Mouse (Mus musculus): ENCODE results near the gene Ccdc142.

Gene Ccdc142

DNA sequence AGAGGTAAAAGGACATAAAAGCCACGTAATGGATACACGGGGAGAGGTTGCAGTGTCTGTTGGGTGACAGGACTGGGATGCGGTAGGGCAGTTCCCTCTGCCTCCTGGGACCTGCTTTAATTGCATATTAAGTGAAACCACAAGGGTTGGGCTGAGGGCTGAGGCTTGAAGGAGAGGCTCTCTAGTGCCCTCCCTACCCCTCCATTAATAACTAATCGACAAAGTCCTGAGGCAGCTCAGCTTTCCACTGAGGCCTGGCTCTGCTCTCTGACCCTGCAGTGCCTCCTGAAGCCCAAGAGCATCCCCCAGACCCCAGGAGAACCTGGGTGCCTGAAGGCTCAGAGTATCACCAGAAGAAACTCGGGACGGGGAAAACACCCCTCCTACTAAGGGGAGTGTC is 16.9 kb upstream of the Ccdc142 start:
- no peak for DNase-seq (ENCODE audit: low spot score in 2 of 2)

DNA sequence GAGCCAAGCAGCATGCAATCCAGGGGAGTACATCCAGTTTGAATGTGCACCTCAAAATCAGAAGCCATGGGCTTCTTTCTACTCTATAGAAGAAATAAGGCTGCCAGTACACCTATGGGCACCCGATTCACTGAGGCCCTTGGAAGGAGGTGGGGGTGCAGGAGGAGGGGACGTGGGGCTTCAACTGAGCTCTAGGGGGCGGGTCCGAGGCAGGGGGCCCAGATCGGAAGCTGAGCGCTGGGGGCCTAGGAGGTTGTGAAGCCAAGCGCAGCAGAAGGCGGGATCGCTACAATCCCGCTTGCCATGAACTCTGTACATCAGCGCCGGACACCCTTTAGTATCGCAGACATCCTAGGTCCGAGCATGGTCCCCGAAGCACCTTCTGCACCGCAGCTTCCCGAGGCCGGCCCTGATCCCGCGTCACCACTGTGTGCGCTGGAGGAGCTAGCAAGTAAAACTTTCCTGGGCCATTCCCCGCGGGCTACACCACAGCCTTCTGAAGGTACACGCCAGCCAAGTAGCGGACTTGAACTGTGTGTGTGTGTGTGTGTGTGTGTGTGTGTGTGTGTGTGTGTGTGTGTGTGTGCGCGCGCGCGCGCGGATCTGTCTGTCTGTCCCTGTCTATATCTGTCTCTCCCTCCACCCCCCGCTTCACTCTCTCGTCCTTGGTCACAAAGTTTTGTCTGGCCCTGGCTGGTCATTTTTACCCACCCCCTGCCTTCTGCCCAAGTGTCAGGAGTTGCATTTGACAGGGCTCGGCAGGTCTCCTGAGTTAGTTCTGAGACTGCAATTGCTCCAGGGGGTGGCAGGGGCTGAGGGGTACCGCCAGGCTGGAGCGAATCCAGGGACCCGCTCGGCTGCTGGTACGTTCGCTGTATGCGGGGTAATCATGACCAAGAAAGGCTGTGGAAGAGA is 15.0 kb upstream of the Ccdc142 start, which contains the start of gene Lbx2:
TSS of gene Lbx2 (plus strand) at position 247 of the 915 bp plus-strand sequence.
- no peak for DNase-seq (ENCODE audit: low spot score in 2 of 2)

DNA sequence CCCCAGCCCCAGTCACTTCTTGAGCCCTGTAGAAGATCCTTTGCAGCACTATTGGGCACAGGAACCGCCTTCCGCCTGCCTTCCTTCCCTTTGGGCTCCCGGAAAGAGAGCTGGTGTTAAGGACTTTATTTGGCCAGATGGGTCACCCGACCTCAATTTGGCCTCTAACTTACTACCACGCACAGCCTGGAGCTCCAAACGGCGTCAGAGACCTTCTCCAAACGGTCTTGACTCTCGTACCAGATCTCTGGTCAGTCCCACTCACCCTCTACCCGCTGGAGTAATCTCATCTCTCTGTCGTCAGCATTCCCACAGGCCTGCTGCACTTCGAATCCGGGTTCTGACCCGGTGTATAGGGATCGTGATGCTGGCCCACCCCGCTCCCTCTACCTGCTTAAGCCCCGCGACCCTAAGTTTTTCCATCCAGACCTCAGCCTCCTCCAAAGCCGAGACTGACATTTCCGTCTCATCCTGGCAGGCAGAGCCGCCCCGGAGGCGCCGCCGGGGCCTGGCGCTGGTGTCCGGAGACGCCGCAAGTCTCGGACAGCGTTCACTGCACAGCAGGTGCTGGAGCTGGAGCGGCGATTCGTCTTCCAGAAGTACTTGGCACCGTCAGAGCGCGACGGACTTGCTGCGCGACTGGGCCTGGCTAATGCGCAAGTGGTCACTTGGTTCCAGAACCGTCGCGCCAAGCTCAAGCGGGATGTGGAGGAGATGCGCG is 14.0 kb upstream of the Ccdc142 start:
- no peak for DNase-seq (ENCODE audit: low spot score in 2 of 2)

DNA sequence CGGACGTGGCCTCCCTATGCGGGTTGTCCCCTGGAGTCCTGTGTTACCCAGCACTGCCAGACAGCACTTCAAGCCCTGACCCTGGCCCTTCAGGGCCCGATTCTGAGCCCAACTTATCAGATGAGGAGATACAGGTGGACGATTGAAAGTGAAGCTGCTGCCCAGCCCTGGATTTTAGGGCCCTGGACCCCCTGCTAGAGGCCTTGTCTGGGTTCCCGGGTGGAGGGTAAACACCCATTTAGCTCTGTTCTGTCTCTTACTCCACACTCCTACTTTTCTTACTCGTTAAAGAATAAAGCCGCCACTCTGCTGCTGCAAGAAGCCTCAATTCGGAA is 13.5 kb upstream of the Ccdc142 start:
- no peak for DNase-seq (ENCODE audit: low spot score in 2 of 2)

DNA sequence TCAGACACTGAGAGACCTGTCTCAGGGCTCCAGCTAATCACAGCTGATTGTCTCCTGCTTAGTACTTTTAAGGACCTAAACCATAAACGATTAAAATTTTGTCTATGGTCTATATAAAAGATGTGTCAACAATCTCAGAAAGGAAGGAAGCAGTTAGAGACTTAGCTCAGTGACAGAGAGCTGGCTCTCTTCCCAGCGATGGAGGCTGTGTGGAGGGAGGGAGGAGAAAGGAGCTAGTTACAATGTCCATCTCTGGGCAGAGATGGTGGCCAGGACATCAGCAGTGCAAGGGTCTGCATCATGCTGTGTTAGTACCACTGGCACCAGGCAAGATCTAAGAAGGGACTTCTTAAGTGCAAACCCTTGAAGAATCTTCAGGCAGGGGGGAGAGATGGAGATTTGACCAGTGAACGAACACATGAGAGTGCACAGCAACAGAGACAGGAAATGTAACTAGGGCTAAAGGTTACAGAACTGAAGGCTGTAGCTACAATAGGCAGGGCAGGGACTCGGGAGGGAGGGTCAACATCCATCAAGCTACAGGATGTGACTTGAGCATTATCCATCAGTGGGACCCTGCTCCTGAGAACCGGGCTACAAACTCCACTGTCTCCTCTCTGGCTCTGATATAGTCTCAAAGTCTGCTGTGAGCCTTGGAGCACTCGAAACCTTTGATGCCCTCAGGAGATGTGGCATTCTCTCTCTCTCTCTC is 8.8 kb upstream of the Ccdc142 start:
- DNase-seq (ENCODE audit: low spot score in 2 of 2), result no peak

DNA sequence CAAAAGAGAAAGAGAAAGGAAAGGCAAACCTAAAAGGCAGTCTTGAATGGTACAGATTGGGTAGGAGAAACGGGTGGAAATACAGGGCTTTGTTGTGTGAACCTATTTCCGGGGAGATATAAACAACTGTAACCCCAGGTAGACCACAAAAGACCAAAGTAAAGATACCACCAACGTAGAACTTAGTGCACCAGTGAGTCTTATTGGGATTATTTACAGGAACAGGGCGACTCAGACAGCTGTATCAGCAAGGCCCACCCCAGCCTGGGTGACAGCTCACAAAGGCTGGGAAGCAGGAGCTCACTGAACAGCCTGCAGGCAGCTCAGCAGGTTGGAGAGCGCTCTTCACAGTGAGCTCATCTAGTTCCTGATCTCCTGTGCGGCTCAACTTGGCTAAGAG is 5.4 kb upstream of the Ccdc142 start:
- DNase-seq (ENCODE audit: low spot score in 2 of 2), result no peak

DNA sequence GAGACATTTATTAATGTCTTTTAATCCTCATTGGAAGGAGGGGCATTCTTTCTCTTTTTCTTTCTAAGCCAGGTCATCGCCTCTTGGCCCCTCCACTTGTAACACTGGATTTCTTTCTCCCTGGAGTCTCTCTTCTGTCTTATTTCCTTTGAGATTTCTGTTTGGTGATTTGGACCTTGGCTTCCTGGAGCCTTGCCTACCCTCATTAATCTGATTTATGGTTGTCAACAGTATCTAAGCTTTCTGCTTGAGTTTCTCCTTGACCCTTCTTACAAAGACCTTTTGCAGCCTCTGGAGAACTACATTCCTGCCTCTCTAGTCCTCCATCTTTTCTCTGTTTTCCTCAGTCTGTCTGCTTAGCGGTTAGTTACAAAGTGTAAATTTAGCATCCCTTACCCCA is 3.0 kb upstream of the Ccdc142 start:
- no peak for DNase-seq (ENCODE audit: low spot score in 2 of 2)

DNA sequence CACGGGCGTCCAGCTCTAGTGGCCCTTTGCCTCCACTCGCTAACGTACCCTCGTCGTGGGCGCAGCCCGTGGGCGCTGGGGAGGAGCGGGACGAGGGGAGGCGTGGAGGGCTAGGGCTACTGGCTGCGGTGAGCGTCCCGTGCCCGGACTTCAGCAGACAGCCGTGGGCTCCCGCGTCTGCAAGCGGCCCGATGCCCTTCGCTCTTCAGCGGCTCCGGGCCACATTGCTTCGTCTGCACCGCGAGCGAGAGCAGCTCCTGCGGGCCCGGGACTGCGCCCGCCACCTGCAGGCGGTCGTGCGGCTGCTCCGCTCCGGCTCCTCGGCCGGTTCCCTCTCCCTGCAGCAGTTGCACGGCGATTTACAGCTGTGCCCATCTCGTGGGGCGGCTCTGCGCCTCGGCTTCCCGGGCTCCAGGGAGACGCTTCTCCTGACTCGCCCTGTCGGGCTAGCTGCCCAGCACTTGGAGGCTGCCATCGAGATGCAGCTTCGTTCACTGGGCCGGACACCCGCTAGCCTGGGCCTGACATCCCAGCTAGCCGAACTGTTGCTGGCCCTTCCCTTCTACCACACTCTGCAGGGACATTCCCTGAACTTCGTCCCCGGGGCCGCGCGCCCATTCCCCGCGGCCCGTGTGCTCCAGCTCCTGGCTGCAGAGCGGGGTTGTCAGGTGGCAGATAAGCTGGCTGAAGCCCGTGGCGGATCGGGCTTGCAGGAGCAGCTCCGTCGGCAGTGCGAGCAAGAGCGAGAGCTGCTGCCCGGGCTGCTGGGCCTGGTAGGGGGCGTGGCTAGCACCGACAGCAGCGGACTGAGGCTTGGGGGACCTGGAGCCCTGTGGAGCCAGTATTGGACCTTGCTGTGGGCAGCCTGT is 521 bp downstream of the Ccdc142 start:
- DNase-seq (ENCODE audit: low spot score in 2 of 2), result peak in 1 of 2 experiments; percentile 43

DNA sequence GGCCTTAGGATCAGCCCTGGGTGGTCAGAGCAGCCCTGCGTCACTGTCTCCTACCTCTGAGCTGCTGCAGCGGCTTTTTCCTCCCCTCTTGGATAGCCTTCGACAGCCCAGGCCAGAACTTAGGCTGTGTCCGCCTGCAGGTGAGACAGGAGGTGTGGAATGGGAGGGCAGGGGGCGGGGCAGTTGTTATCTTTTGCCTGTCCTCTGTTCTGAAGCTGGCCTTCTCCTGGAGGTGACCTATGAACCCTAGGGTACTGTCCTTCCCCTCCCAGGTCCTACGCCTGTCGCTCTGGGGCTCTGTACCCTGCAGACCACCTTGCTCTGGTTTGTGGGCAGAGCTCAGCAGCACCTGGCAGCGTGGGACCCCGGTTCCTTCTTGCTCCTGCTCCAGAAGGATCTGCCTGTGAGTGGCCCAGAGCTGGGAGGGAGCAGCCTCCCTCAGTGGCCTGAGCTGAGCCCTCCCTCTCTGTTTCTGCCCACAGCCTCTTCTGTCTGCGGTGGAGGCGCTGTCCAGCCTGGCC is 1.8 kb downstream of the Ccdc142 start:
- DNase-seq (ENCODE audit: low spot score in 2 of 2), result no peak

DNA sequence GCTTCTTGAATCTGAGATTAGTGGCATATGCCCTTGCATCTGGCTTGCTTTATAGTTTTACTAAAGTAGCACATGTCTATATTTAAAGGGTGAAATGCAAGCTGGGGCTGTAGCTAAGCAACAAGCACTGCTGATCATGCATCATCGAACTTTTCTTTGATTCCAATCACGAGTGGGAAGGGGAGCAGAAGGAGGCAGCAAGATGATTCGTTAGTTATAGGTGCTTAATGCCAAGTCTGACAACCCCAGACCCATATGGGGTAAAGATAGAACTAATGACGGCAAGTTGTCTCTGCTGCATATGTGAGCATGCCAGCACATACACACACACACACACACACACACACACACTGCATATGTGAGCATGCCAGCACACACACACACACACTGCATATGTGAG is 2.8 kb downstream of the Ccdc142 start:
- peak in 1 of 2 experiments; percentile 34 for DNase-seq (ENCODE audit: low spot score in 2 of 2)

DNA sequence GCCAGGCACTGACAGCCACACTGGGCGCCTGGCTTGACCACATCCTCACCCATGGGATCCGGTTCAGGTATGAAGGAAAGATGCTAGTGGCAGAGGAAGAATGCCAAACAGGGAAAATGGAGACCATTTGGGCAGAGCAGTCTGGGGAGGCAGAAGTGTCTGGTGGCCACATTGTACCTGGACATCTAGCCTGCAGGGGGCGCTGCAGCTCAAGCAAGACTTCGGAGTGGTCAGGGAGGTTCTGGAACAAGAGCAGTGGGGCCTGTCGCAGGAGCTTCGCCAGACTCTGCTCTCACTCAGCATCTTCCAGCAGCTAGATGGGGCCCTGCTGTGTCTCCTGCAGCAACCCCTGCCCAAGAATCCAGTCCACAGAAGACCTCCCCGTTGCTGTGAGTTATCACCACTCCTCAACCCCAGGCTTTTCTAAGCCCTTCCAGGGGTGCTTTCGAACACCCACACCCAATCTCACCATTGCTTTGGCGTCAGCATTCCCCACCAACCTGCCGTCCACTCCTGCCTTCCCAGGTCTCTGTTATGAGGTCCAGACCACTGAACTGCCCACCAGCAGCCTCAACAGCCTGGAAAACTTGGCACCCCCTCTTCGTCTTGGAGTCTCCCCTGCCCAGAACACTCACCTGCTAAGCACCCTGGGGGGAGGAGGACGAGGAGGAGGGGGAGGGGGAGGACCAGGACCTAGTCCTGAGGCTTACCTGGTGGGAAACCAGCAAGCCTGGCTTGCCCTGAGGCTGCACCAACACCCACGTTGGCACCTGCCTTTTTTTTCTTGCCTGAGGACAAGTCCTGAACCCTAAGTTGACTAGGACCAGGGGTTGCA is 6.4 kb downstream of the Ccdc142 start:
- peak in 1 of 2 experiments; percentile 73 for DNase-seq (ENCODE audit: low spot score in 2 of 2)

DNA sequence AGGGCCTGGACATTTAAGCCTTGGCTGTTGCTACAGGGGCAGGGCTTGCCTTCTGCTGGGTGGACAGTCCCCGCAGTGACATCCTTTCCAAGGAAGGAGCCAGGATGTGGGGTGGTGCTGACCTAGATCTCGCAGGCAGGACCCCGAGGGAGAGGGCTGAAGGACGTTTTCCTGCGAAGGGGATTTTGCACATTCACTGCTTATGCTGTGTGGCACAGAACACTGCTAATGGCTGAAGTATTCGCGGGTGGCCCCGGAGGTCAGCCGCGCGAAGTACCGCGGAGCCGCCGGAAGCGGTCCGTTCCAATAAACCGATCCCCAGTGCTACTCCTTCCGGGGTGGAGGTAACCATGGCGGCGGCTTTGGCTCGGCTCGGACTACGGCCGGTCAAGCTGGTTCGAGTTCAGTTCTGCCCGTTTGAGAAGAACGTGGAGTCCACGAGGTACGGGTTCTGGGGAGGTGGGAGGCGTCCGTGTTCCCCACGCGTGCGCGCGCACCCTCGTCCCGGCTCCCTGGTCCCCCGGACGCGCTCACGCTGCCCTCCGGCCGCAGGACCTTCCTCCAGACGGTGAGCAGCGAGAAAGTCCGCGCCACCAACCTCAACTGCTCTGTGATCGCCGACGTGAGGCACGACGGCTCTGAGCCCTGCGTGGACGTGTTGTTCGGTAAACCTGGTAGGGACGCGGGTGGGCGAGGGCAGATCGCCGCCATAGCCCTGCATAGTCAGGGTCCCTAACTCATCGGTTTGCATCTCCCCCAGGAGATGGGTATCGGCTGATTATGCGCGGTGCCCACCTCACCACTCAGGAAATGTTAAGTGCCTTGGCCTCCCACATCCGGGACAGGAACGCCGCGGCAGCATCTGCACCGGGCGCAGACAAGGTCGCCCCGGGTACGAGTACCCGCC is 7.6 kb downstream of the Ccdc142 start, which contains the start of gene Mrpl53:
TSS of gene Mrpl53 (plus strand) at position 279 of the 907 bp plus-strand sequence.
- DNase-seq (ENCODE audit: low spot score in 2 of 2), result peak in 1 of 2 experiments; percentile 81

DNA sequence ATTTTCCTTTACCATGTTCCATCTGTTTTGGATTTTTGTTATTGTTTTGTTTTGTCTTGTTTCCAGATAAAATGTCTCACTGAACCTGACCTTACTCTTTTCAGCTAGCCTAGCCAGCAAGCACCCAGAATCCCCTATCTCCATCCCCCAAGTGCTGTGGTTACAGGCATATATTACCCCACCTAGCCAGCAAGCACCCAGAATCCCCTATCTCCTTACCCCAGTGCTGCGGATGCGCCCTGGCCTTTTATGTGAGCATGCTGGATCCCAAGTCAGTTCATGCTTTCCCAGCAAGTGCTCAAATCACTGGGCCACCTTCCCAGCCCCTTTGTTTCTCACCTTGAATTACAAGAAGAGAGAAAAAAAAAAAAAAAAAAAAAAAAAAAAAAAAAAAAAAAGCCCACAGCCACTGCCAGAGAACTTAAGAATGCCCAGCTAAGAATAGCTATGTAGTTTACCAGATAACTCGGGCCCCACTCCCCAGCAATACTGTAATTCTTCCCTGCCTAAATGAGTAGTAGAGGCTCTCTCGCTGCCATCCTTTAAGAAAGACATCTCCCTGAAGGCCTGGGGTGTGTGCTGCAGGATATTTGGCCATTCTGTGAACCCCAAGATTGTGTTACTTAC is 10.2 kb downstream of the Ccdc142 start:
- DNase-seq (ENCODE audit: low spot score in 2 of 2), result no peak

DNA sequence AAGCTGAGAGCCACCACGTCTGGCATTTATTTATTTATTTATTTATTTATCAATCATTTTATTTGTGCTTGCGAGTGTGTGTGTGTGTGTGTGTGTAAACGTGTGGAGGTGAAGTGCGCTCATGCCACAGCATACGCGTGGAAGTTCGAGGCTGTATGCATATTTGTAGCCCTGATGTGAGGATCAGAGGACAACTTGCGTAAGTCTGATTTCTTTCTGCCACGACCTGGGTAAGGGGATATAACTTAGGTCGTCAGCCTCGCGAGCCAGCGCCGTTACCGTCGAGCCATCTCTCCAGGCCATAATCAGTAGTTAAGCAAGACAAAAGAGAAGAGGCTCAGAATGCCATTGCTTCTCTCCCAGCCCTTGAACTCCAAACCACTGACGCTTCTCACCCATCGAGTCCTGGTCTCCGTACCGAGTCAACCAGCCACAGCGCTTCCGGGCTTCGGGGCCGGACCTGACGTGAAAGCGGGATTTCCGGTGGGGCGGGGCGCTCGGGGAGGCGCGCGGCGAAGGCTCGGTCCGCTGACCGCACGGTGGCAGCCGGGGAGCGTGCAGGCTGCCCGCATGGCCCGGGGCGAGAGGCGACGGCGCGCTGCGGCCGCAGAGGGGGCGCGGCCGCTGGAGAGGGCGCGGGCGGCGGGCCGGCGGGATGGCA is 13.7 kb downstream of the Ccdc142 start, which contains the start of gene Mogs:
TSS of gene Mogs (plus strand) at position 486 of the 661 bp plus-strand sequence.
- DNase-seq (ENCODE audit: low spot score in 2 of 2), result peak in 1 of 2 experiments; percentile 90

DNA sequence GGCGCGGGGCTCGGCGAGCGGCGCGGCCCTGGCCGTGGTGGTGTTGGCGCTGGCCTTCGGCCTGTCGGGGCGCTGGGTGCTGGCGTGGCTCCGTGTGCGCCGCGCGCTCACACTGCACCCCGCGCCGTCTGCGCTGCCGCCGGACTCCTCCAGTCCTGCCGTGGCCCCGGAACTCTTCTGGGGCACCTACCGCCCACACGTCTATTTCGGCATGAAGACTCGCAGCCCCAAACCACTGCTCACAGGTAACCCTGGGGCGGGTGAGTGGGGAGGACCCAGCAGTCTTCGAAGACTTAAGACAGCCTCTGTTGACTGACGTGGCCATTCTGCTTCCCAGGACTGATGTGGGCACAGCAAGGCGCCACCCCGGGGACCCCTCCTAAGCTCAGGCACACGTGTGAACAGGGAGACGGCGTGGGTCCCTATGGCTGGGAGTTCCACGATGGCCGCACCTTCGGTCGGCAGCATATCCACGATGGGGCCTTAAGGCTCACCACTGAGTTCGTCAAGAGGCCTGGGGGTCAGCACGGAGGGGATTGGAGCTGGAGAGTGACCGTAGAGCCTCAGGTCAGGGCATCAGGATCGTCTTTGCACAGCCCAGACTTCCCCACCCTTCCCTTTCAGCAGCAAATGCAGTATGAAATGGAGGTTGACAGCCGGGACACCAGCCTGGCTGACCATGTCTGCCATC is 14.4 kb downstream of the Ccdc142 start:
- no peak for DNase-seq (ENCODE audit: low spot score in 2 of 2)

DNA sequence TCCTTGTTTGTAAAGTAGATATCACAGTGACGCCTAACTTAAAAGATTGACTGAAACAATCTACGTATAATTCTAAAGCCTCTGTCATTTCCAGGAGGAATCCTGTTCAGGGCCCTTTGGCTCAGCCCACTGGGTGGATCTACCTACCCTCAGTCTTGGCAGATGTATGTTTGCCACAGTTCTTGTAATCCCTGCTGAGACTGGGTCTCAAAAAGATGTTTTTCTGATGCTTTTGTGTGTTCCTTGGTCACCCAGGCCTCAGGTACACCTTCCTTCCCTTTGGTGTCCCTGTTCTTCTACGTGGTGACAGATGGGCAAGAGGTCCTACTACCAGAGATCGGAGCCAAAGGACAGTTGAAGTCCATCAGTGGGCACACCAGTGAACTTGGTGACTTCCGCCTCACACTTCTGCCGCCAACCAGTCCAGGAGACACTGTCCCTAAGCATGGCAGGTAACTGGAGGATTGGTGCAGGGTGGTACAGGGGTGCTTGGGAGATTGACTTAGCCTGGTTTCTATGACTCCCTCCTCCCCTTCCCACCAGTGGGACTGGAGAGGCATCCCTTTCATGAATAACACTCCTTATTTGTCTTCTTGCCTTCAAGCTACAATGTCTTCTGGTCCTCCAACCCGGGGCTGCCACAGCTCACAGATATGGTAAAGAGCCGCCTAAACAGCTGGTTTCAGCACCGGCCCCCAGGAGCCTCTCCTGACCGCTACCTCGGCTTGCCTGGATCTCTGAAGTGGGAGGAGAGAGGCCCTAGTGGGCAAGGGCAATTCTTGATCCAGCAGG is 15.2 kb downstream of the Ccdc142 start:
- no peak for DNase-seq (ENCODE audit: low spot score in 2 of 2)

DNA sequence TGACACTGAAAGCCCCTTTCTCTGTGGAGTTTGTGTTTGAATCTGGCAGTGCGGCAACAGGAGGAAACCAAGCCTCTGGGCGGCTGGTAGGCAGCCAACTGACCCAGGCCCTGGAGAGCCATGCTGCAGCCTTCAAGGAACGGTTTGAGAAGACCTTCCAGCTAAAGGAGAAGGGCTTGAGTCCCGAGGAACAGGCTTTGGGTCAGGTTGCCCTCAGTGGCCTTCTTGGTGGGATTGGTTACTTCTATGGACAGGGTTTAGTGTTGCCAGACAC is 15.7 kb downstream of the Ccdc142 start:
- no peak for DNase-seq (ENCODE audit: low spot score in 2 of 2)

All from left cerebral cortex, adult 9 months (tissue).